Mouse (Mus musculus) urinary bladder, postnatal 4 days (tissue): ENCODE measurements at regions not wholly inside any gene's neighbourhood (a gene's known extent, or its start where the extent isn't known, plus 50 kb on each side); places are given as distances from the start of the nearest gene placed in this dataset.
A peak's percentile ranks its signal among the peaks of the same experiment; 100 is the strongest.

Source experiments
- DNase-seq, 2 experiments: peaks; one replicate each; pipeline ENCODE4 v3.0.0; 2021 to 2022; ENCODE audit warnings: low spot score in 2 of 2

DNA sequence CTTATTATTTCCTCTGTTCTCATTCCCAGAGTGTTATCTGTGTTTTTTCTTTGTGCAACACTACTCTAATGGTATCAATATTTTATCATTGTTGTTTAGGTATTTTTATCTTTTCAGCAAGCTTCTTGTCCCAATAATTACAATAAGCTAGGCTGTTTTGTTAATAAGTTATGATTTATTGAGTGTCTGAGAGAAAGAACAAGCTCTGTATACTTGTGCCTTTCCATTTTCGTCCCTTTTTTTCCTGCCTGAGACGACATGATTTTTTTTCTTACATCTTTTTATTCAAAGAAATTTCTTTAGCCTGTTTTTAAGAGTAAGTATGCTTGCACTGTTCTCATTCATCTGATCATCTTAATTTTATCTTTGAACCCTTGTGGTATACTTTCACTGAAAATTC lies 904.1 kb downstream of the A830018L16Rik start:
- DNase-seq, result no peak

DNA sequence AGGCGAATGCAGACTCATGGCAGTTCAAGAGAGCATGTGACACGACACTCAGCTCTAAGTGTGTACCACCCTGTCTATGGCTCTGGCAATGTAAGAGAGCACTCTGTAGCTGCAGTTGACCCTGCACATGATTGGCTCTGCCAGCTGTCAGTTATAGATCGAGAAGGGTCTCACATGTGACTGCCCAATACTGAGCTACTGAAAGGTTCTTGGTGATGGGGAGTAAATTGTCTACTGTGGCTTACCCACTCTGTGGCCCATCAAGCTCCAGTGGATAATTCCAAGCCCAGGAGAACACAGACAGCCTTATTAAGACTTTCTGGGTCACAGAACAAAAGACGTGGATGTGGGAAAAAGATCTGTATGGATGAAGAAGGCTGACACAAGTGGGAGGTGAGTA lies 920.3 kb downstream of the A830018L16Rik start:
- DNase-seq, result no peak

DNA sequence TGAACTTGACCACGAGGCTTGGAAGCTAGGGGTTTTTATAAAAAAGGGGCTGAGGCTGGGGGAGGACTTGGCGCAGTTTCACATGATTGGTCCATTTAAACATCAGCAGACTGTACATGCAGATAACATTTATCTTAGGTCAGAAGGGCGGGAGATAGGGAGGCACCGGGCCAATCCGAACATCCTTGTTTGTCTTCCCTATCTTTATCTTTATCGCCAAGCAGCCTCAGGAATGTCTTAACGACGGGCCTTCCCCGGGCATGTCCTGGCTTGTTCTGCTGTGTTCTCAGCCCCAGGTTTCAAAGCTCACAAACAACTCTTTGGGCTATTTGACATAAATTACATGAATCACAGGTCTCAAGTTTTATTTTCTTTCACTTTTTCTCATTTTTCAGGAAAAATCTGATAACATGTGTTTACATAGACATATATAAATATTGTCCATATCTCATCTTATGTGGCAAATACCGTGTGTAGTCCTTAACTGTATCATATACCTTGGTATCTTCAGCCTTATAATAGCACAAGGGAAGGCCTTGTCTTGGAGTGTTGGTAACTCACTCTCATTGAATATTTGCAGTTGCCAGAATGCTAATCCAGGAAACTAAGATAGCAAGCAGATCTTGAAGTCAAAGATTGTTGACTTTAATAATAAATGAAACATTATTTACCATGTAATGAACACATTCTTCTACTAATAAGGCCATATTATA lies 931.0 kb downstream of the A830018L16Rik start:
- peak in 1 of 2 experiments; percentile 20 for DNase-seq

DNA sequence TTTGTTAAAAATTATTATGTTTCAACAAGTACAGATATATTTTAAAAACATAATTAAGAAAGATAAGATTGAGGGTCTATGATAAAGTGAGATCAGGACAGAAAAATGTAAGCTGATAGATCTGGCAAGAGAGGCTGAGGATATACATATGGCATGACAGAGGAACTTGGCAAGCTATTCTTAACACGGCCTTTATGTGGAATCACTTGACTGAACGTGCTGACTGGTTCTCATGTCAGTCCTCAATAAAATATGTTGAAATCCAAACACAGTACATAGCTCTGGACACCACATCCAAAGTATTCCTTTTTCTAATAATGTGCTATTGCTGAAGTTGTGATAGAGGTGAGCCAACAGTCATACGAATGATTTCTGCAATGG lies 931.5 kb downstream of the A830018L16Rik start:
- DNase-seq, result no peak

DNA sequence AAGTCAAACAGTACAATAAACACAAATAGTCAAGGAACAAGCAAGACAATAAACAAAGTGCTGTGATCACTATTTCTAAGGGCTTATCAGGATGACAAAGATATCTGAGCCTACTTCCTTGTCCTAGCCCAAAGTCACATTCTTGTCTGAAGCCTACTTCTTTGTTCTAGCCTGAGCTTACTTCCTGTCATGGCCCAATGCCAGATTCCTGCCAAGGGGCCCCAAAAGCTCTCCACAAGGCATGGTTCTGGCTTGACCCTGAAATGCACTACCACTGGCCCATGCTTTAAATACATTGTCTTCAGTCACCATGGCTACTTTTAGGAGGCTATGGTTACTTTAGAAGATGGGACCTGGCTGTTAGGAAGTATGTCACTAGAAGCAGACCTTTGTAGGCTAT lies 940.6 kb downstream of the A830018L16Rik start:
- no peak for DNase-seq

DNA sequence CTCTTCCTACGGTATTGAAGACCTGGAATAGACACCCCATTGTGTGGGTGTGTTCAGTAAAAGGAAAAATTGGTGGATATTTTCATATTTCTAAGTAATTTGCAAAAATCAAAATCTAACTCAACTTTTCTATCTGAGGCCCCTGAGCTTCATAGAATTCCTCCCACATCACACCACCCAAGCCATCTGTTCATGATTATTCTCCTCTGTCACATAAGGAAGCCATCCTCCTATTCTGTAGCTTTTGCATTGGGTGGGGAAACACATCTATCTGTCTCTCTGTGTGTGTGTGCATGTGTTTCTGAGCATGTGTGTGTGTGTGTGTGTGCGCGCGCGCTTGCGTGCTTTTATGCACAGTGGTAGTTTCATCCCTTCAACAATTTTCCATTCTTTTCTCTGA lies 954.0 kb downstream of the A830018L16Rik start:
- no peak for DNase-seq

DNA sequence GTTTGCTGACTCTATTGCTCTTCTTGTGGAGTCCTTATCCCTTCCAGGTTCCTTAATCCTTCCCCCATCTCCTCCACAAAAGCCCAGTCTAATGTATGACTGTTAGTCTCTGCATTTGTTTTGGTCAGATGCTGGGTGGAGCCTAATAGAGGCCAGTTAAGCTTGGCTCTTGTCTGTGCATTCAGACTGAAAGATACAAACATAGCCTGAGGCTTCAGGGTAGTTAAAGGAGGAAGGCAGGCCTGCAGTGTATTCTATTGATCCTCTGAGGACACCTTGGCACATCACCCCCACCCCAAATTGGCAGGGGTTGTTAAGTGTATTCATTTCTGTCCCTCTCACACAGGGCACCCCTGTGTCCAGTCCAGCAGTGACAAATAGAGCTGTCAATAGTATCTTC lies 959.1 kb downstream of the A830018L16Rik start:
- DNase-seq, result no peak

DNA sequence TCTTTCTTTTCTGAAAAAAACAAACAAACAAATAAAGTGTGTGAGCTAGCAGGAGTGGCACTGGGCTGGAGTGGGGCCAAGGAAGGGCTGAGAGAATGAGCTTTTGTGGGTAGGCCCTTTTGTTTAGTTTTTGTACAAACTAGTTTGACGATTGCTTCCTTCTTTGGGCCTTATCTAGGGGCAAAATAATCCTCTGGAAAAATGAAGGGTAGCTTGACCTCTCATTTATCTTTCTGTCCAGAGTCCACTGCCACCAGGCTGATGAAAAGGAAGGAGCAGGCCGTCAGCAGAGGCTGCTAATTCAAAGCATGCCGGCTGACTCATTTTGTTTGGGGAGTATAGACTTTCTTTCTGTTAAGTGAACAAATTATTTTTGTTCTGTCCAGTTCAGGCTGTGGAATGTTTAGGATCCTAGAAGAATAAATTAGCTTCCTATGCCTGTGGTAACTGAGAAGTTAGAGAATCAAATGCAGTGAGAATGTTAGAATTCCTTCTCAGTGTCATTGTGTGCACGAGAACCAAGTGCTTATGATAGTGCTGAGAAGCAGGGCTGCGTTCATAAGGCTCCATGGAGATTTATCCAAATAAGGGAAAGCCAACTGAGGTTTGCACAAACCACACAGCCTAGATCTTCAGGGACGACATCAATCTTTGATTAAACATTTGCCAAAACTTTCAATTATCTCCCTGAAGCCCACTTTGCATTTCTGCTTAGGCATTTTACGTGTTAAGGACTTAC lies 984.4 kb downstream of the A830018L16Rik start:
- no peak for DNase-seq

DNA sequence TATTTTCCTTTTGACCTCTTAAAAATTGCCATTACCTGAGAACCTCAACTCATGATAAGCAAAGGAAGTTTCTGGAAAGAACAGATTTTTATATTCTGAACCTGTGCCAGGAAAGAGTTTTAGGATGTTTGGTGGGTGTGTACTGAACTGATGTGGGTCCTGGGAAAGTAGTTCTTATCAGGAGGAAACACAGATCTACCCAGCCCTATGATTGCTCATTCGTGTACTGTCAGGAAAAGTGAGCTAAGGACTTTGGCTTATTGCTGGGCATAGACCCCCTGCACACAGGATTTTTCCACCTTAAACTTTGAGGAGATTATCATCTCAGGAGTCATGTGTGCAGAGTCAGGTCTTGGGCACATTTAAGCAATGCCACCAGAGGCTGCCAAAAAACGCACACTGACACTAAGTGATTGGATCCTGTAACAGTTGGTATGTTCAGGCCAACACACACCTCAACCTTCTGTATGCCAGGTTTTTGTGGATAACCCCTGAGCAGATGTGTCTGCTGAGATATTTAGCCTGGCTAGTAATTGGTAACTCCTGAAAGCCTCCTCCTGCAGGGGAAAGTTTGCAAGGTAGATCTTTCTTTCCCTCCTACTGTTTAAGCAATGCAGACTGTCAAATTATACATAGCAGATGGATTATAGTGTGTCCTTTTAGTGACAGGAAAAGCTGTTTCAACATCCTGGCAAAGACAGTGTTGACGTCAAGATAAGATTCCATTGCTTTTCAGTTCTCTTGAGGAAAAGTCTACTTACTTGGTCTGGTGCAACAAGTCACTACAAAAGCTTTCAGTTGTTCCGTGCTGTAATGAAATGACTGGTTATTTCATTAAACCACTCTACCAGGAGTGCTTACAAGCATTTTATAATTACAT lies 991.7 kb downstream of the A830018L16Rik start:
- no peak for DNase-seq

DNA sequence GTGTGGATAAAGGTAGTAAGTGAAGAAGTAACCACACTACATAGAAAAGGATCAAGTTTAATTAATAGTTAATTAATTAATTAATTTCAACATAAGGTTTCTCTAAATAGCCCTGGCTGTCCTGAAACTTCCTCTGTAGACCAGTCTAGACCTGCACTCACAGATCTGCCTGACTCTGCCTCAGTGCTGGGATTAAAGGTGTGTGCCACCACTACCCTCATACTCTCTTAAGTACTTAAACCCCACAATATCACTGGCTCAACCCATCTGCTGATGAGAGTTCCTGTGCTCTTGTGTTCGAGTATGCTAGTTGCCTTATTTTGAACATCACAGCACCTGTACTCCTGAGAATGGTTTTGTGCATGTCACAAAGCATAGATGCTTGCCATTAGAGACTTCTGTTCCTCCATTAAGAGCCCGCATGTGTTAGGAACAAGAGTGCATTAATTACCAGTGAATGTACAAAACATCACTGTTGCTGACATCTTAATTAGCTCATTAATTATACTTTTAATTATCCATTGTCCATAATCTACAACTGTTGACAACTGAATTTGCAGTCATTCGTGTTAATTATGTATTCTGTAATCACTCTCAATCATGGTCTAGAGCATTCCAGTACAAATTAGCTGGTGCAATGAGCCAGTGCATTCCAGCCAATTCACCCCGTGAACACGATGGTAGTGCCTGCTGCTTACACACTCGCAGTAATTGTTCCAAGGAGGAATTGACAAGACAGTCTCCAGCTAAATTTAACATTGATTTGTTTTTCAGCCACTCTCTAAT lies 996.0 kb downstream of the A830018L16Rik start:
- no peak for DNase-seq

DNA sequence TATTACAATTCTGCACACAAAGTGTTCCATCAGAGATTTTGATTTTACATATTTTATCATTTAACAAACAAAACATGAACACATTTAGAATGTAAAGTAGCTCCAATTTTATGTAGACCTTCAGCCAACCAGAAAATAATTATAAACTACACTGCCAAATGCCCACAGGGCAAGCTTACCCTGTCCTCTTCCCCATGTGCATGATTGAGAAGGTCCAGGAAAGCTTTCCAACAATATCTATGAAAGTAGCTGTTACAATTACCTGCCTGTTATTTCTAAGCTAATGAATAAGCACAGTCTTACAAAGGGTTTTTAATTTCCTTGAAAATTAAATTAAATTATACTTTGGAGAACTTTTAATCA lies 996.6 kb downstream of the A830018L16Rik start:
- no peak for DNase-seq

DNA sequence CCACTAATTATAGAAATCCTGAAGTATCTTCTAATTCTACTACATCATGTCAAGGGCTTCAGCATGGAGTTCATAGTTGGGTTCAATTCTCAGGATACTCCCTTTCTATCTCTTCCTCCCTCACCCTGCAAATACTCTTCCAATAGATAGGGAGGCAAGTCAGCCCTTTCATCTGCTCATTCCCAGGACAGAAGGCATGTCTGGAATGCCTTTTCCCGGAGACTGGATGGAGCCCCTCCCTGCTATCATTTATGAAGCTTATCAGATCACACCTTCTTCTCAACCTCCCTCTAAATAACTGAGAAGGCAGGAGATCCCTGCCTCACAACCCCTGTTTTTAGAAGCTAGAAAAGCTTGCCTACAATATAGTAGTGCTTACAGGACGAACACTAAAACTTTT lies 1010.6 kb downstream of the A830018L16Rik start:
- DNase-seq, result no peak

DNA sequence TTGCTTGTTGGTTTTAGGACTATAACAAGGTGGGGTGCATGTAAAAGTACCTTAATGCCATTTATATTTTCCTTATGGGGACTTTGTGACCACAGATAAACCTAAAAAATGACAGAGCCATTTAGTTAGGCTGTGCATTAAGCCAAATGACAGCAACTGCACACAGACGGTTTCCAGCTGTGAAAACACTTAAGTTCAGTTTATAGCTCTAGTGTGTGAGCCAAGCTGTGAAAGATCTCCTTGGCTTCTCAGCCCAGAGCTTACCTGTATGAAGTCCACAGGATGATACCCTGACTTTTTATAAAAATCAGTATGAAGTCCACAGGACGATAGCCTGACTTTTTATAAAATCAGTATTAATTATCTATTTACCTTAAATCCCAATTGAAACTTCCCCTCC lies 1024.0 kb downstream of the A830018L16Rik start:
- no peak for DNase-seq

DNA sequence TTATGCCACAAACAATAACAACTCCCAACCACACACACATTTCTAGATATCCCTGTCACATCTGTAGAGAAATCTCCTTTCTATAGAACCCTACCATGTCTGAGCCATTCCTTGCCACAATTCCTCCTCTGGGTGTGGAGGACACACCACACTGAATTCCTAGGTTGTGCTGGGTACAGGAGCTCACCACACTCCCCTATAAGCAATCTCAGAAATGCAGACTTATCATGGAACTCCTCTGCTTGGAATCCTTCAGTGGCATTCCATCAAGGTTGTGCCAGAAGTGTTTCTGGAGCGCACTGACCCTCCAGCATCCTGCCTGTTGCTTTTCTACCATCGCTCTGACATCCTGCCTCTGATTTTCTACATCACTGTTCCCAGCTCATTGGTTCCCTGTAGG lies 1052.3 kb downstream of the A830018L16Rik start:
- no peak for DNase-seq

DNA sequence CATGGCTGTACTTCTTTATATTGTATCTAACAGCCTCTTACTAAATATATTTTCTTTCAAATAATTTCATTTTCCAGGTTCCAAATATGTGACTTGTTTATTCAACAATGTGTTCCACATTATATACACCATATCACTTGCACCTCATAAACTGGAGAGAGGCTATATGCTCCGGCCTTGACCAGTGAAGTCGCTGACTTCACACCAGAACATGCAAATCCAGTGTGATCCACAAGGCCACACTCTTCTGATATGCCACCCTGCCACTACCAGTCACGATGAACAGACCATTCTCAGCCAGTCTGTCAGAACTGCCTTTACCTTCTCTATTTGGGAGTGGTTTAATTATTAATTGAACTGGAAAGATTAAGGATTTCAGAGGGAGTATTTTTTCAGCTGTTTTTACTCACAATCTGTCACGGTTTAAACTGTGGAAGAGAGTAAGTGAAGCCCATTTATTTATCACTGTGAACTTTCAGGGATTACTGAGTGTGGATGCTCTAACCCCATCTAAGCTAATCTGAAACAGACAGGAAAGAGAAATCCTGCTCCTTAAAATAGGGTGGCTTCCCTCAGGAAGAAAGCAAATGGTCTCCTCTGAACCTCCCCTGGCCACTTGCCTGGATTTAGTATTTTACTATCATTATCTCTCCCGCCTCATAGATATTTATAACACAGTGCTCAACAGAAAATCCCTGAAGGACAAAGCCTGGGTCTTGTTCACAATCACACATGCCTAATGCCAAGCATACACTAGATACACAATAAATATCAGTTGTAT lies 1065.3 kb downstream of the A830018L16Rik start:
- DNase-seq, result no peak

DNA sequence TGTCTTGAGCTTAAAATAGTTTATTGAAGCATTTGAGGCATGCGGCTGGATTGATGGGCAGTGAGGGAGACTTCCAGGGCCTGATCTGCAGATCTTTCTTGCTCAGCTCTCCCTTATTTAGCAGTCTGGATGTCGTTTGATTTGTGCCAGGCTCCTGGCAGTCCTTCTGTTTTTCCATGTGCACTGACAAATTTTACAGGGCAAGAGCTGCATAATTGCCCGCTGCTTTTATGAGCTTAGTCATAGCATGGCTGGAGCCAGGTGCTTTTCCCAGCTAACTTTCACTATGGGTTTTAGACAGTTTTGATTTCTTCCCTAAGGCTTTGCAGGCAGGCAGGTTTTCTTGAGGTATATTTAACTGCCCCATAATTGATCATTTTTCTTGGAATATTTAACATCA lies 1086.5 kb downstream of the A830018L16Rik start:
- no peak for DNase-seq

DNA sequence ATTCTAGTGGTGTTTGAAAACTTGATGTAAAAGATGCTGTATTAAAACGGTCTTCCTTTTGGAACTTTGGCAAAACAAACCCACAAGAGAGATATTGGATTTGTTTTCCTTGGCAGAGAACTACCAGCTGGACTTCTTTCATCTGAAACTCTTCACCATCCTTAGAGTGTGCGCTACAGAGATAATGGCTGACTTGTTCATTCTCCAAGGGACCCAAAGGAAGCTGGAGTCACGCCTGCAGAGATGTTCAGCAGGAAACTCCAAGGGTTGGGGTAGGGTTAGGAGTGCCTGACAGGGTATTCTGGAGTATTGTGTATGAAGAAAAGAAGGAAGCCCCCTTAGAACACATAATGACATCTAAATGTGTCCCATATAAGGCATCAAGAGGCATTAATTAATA lies 1094.1 kb downstream of the A830018L16Rik start:
- no peak for DNase-seq

DNA sequence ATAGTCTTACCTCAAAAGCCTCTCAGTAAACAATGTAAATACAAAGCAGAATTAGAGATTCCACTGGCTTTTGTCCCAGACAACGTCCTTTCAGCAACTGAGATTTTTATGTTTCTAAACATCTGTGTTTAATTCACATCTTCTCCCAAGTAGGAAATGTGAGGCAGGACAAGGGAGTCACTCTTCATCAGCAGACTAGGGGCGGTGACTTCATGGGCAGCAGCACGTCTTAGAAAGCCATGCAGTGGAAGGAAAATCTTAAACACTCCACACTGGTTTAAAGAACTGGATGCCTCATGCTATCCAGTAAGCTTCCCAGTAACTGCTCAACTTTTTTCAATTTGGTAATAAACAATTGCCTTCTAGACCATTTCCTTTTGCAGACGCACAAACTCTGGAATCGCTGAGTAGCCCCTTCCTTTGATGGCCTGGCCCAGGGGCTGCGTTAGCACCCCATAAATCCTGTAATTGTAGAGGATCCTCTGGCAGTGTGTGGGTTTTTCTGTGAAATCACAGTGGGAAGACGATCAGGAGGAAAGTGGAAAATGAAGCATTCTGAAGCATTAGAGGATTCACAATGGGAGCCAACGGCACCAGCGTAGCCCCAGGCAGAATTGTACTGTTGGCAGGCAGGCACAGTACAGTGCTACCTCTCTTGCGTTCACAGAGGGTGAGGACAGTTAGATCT lies 1096.4 kb downstream of the A830018L16Rik start:
- DNase-seq, result no peak

DNA sequence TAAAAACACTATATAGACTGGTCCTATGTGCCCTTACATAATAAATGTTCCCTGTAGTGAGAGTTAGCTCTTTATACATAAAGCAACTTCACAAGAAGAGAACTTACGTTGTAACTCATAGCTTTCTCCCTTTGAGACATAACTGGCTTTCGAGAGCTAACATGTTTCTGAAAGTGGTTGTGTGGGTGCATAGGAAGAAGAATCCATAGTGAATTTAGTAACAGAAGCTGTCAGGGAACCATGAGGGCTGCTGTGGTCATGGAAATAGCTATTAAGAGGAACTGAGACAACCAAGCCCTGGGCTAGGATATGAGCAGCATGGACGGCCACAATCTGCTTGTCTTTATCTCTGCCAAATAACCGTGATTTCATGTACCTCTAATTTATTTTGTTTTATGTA lies 1105.7 kb downstream of the A830018L16Rik start:
- no peak for DNase-seq

DNA sequence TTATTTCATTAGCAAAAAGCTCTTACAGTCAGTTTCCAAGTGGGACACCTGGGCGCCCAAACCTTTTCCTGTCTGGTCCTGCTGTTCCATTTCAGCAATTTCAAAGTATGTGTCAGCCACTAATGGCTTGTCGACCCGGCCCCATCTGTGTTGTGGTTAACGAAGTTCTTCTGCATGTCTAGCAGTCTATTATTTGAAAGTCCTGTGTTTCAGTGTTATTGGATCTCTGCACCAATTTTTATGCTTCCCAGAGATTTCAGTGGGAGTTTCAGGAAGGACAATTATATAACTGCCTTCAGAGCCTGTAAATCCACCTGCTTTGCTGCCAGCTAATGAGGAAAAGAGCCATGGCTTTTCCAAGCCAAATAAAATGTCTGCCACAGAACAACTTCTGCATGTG lies 1142.0 kb downstream of the A830018L16Rik start:
- no peak for DNase-seq
